Mouse (Mus musculus) G1E (cell line): ENCODE results near the gene Gm45233.

Experiments used
- CTCF ChIP-seq: IDR thresholded peaks from 2 replicates; pipeline ENCODE4 v1.5.1; 2012; ENCODE audit warnings: low read depth, low read length, inconsistent platforms, mixed read lengths
- GATA1 ChIP-seq: IDR thresholded peaks from 2 replicates; pipeline ENCODE4 v1.6.1; 2012; ENCODE audit warnings: borderline replicate concordance, low read length, inconsistent platforms, mixed read lengths
- GATA2 ChIP-seq: IDR thresholded peaks from 2 replicates; pipeline ENCODE4 v1.6.1; 2012; ENCODE audit warnings: low read depth, low read length, inconsistent platforms, borderline replicate concordance
- POLR2AphosphoS5 ChIP-seq: IDR thresholded peaks from 2 replicates; pipeline ENCODE4 v1.6.1; 2012; ENCODE audit warnings: low read depth, low read length, inconsistent platforms; ENCODE audit not compliant: insufficient replicate concordance

- TF ChIP-seq CTCF (no peak), GATA2 (no peak), POLR2AphosphoS5 (no peak), GATA1 (no peak)
Observed at GRCm38 (mm10) chr7:43482090-43482716, 38.3 kb downstream of the Gm45233 start.
